Mouse (Mus musculus): ENCODE results near the gene Slc25a19.

Slc25a19 gene

DNA sequence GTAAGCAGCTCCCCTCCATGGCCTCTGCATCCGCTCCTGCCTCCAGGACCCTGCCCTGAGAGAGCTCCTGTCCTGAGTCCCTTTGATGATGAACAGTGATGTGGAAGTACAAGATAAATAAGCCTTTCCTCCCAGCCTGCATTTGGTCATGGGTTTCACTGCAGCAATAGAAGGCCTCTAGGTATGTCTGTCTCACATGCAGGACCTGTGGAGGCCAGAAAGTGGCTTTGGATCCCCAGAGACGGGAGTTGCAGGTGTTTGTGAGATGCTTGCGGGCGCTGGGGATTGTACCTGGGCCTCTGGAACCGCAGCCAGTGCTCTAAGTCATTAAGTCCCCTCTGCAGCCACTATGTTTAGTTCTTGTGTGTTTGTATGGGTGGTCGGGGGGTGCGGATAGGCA, 8.1 kb downstream of the Slc25a19 start:
- in situ Hi-C loops (cut with MseI, MboI): no loop called here

DNA sequence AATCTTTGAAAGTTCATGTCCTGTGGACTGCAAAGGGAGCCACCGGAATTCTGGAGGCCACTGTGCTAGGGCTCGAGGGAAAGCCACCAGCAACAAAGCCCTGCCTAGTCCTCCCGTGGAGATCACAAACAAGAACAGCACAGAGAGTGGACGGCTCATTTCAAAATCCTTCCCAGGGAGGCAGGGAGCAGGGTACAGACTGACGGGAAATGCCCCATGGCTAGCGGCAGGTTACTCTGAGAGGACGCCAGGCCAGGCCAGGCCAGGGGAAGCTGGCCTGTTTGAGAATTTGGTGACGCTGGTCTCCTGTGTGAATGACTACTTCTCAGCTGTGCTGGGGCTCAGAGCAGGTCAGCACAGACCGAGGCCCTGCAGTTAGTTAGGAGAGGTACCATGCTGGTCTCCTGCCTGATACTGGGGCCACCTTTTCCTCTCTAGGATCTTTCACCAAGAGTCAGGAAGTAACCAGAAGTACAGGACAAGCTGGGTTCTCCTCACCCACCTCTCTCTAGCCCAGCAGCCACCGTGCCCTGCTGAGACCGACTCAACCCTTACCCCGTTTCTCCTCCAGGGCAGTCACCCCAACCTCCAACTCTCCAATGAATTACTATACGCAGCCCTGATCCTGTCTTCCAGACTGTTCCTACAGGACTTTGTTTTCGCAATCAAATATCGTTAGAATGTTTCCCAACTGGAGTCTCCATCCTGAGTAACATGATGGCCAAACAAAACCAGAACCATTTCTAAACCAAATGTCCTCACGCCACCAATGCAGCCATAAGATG, 9.2 kb downstream of the Slc25a19 start:
- in situ Hi-C loops (cut with MseI, MboI): no loop called here

DNA sequence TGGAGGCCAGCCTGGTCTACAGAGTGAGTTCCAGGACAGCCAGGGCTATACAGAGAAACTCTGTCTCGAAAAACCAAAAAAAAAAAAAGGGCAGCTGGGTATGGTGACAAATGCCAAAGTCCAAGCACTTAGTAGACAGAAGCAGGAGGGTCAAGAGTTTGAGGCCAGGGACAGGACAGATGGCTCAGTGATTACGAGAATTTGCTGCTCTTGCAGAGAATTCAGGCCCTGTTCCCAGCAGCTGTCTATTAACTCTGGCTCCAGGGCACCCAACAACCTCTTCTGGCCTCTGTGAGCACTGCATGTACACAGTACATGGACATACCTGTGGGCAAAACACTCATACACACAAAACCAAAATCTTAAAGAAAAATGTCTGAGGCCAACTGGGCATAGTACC, 10.1 kb downstream of the Slc25a19 start:
- in situ Hi-C loops (cut with MseI, MboI): no loop called here

DNA sequence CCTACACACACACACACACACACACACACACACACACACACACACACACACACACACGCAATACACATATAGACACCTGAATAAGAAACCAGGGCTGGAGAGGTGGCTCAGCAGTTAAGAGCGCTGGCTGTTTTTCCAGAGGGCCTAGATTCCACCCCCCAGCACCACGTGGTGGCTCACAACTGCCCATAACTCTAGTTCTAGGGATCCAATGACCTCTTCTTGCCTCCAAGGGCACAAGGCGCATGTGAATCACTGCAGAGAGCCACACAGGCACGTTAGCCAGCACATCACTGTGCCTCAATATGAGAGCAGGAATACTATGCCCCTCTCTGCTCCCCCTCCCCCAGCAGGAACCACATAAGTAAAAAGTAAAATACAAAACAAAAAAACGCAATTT, 11.2 kb downstream of the Slc25a19 start:
- in situ Hi-C loops (cut with MseI, MboI): no loop called here

DNA sequence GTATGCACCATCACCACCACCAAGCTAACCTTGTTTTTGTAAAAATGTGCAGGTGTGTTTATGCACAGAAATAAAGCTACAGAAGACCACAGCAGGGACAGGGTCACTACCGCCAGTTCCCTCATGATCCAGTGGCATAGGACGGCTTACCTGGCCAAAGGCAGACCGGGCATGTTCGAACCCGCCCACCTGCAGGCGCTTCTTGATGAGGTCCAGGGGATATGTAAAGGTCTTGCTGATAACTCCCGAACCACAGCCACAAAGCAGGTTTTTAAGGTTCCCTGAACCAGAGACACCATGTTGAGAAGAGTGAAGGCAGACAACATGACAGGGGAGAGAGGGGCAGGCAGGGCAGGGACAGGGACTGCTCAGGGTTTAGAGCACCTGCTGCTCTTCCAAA, 11.7 kb downstream of the Slc25a19 start:
- in situ Hi-C loops (cut with MseI, MboI): no loop called here

DNA sequence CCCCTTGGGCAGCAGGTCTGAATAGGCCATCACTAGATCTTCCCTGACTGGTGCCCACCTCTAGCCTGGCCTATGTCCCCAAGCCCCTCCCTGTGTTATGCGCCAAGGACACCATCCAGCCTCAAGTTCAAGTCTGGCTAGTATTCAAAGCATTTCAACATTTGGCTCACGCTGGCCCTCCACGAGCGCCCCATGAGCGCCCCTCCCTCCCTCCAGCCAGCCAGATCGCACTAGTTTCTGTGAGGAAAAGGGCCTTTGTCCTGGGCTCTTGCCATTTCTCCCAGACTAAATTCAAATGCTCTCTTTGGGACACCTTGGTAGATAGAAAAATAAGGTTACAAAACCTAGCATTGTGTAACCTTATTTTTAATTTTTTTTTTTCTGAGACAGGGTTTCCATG, 12.2 kb downstream of the Slc25a19 start:
- in situ Hi-C loops (cut with MseI, MboI): no loop called here

DNA sequence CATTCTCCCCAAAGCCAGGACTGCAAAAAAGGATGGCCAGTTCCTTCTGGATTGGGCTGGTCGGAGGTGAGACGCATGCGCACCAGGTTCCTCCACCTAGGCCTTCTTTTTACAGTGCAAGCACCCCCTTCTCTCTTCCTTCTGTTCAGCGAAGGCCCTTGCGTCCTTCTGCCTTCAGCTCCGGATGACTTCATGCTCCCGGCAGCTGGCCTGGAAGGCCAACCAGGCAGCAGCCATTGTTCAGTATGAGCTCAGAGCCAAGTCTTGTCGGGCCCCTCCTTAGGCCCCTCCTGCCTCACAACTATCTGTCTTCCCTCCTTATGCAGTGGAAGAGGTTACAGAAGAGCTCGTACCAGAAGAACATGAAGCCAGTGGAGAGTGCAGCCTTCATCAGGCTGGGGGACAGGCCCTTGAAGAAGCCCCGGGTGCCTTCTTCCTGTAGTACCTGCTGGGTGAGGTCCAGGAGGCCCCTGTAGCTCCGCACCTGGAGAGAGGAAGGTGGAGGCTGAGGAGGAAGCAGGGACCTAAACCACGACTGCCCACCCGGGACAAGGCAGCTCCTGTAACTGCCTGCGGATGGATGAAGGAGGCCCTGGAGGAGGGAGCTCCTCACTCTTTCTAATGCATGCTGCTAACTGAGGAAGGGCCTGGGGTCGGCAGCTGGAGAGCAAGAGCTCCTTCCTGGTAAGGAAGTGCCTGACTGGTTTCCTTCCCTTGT, 12.8 kb downstream of the Slc25a19 start:
- in situ Hi-C loops (cut with MseI, MboI): no loop called here

DNA sequence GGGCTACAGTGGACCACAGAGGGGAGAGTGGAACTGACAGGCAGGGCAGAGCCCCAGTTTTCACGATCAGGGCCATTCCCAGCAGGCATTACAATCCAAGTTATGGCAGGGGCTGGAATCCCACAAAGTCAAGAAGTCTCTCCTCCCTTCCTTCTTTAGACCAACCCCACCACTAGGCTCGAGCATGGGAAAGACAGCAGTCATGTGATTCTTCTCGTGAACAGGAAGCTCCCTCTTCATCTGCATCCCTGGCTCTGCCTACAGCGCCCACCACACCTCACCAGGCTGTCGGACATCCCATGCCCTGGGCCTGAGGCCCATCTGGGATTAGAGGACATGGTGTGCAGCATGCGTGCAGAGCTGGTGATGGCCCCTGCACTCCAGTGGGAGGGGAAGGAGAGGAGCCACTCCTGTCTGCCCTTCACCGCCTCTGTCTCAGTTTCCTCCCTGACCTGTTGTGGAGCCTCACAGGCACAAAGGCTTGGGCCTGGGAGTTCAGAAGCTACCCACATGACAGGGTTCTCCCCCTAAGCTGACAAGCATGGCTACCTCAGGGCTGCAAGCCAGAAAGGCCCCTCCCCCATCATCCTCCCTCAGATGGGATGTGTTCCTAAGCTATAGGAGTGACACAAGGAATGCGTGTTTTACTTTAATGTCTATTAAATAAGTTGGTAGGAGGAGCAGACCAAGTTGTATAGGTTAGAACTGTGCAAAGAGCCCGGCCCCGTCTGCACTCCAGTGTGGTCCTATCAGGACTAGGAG, 13.6 kb downstream of the Slc25a19 start:
- in situ Hi-C loops (cut with MseI, MboI): no loop called here

DNA sequence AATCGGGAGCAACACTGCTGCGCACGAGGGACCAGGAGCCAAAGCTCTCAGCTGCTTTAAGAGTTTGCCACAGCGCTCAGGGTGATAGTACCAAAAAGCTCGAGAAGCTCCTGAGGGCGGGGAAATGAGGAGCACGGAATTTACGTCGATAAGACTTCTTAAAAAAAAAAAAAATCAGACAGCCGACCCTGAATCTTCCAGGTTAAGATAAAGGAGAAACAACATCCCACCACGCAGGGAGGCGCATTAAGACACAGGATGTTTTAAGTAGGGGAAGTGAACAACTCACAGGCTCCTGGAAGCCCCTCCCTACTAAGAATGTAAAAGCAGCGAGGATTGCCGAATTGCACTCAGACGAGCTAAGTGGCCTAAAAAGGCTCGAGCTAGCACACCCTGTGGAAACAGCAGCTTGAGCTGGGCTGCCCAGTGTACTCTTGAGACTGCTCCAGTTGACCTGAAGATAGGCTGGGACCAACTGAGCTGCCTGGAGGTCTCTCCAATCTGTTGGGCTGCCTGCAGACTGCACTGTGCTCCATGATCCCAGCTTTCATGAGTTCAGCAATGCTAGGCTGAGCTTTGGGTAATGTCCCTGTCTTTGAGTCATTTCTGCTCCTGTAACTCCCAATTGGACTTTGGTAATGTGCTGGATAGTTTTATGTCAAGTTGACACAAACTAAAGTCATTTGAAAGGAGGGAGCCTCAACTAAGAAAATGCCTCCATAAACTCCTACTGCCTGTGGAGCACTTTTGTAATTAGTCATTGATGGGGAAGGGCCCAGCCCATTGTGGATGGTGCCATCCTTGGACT, 14.8 kb downstream of the Slc25a19 start:
- in situ Hi-C loops (cut with MseI, MboI): no loop called here

DNA sequence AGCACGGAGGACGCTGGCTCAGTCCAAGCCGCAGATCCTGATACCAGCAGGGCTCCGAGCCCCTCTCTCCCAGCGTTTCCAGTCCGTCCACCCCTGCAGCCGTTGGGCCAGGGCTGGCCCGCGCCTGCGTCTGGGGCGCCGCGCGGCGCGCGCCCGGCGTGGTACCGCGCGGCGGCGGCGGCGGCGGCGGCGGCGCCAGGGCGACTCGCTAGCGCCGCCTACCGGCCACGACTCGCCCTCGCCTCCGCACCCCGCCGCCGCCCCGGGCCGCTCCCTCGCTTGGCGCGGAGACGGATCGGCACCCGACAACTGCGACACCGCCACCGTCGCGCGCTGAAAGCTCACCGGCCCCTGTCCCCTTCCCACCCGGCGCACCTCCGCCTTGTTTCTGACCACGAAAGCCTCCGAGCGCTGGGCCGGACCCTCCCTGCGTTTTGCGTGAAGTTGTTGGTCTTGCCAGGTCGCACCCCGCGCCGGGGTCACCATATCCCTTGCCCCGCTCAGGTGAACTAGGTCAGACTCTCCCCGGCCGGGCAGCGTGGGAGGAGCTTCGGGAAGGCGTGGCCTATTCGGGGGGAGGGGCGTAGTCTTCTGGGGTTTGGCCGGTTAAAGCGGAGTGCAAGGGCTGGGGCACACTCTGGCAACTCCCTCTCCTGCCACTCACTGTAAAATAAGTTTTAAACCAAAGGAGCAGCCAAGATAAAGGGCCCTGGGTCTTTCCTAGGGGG, 15.5 kb downstream of the Slc25a19 start, which contains the start of gene Mif4gd:
Gene Mif4gd, minus strand, starts transcription at position 560 of the 728 bp plus-strand sequence.
- in situ Hi-C loops (cut with MseI, MboI): no loop called here

DNA sequence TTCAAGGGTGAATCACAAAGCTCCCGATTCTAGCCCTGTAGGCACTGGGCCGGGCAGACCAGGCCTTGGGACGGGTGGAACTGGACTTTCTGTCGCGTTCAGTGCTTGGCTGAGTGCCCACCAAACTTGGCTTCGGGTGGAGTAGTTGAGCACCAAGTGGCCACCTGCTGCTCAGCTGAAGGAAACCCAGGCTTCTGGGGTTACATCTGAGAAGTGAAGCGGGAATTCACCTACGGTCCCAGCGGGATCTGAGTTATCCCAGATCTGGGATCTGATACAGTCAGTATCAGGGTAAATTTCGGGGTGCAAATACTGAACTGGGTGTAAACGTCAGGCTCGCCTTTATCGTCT, 16.1 kb downstream of the Slc25a19 start:
- in situ Hi-C loops (cut with MseI, MboI): no loop called here

DNA sequence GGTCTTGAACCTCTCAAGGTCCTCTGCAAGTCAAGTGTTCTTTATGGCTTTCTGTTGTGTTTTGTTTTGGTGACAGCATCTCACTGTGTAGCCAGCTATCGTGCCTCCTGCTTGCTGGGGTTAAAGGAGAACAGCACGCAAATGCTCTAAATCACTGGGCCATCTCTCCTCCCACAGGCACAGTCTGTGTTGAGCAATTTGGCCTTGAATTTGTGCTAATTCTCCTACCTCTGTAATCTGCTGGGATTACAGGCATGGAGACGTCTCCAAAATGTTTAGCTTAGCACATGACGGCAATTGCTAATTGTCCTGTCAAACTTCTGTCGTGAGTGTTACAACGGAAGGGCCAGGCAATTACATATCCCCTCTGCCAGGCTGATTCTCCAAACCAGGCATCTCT, 16.9 kb downstream of the Slc25a19 start:
- in situ Hi-C loops (cut with MseI, MboI): no loop called here

DNA sequence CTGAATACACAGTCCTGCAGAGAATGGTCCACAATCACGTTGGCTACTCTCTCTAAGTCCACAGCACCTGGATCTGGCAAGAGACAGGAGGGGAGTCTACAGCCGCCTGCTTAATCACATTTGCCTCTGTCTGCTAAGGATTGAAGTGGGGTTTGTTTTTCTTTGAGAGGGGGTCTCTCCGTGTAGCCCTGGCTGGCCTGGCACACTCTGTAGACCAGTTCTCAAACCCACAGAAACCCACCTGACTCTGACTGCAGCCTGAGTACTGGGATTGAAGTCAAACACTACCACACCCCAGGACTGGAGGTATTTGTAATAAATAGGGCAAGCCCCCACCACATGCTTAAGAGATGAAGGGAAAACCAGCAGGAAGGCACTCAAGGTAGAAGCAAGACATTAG, 18.5 kb downstream of the Slc25a19 start:
- in situ Hi-C loops (cut with MseI, MboI): no loop called here

DNA sequence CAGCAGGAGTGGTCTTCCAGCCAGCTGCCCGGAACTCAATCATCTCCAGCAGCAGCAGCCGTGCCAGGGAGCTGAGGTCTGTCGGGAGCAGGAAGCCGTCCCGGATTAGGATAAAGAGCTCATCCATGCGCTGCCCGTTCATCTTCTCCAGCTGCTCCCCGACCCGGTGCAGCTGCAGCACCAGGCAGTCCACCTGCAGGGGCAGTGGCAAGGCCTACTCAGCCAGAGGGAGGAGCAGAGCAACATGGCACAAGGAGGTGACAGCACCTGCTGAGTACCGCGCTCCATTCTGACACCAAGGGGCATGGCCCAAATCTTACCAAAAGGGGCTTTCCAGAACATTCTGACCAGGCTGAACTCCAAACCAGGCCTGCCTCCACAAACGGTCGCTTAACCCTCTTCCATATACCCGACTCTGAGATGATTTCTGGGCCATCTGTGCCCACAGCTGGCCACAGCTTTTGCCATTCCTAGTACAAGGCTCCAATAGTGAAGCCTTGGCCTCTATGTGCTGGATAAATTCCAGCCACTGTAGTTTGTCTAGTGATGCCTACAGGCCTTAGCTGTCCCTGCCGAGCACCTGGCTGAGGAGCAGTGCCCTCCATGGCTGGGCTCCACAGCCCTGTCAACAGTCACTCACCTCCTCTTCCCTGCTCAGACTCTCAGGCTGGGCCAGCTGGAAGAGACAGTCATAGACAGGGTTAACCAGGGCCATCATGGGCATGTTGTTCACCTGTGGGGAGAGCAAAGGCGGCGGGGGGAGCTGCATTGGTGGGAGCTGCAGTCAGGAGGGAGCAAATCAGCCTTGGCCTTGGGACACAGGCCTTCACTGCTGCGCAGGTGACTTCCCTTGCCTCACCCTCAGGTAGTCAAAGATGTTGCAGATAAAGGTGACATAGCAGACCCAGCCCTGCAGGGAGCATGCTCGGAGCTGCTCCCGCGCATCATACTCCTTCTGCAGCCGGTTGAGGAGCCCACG, 19.4 kb downstream of the Slc25a19 start:
- in situ Hi-C loops (cut with MseI, MboI): no loop called here

DNA sequence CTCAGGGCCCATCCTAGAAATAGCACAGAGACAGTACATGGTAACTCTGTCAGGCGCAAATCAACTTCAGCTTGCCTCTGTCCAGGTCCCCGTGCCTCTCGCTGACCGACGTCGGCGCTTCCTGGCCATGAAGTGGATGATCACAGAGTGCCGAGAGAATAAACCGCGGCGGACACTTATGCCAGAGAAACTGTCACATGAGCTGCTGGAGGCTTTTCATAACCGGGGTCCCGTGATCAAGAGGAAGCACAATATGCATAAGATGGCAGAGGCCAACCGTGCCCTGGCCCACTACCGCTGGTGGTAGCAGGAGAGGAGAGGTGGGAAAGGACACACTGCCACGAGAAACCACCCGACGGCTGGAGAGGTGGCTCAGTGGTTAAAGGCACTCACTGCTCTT, 21.4 kb downstream of the Slc25a19 start:
- in situ Hi-C loops (cut with MseI, MboI): no loop called here

DNA sequence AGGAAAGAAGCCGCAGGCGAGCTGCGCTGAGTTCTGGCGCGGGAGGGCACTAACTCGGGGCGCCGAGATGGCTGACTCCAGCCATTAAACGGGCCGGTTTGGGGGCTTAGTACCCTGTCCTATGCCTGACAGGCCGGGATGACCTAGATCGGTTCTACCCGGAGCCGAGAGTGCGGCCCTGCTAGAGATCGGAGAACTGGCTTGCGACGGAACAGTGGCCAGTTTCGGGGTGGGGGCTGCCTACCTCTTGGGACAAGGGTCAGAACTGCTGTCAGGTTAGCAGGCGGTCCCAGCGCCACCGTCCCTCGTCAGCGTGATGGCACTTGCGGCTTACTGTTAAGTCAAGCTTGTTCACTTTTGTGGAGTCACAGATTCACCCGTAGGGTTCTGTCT, 23.8 kb downstream of the Slc25a19 start:
- in situ Hi-C loops (cut with MseI, MboI): no loop called here

DNA sequence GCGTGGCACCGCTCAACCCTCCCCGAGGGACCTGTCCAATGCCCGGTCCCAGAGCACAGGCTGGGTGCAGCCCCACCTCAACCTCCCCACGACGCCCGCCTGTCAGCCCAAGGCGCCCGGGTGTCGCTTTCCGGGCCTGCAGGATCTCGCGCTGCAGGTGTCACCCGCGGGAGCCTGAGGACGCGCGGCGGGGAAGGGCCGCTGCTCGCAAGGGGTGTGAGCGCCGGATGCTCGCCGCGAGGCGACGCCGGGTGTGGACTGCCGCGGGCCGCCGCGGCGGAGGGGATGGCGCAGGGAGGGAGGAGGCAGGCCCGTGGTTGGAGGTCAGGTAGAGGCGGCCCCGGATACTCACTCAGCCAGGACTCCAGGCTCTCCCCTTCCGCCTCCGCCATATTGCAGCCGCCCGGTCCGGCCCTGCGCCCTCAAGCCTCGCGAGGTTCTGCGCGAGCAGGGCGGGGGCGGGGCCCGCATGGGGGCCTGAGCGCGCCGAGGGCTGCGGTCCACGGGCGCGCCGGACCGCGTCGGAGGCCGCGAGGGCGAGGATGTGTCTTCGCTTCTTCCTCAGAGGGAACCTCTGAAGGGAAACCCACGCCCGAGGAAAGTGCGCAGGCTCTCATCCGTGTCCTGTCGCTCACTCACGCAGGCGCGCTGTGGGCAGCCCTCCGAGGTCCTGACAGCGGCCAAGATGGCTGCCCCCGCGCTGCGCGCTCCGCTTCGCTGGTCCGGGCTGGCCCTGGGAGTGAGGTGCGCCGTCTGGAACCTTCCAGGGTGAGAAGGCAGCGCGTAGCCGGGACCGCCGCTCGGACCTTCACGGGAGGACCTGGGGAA, 24.4 kb downstream of the Slc25a19 start, which contains the start of the genes Mrps7 and Gga3:
Gene Mrps7, plus strand, starts transcription at position 450 of the 828 bp plus-strand sequence.
Gene Gga3, minus strand, starts transcription at position 576 of the 828 bp plus-strand sequence.
- in situ Hi-C loops (cut with MseI, MboI): no loop called here

DNA sequence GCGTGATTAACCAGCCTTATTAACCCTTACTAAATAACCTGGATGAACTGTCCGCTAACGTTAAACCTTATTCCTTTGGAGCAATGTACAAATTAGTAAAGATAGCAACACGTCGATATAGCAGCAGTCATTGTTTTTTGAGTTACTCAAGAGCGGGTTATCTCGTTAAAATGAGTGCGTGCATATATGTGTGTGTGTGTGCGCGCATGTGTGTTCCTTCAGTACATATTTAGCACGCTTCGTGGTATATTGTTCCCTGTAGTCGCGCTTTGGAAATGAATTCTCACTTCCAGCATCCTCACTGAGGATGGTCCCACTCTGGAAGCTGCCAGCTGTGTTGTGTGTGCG, 25.0 kb downstream of the Slc25a19 start:
- in situ Hi-C loops (cut with MseI, MboI): no loop called here

DNA sequence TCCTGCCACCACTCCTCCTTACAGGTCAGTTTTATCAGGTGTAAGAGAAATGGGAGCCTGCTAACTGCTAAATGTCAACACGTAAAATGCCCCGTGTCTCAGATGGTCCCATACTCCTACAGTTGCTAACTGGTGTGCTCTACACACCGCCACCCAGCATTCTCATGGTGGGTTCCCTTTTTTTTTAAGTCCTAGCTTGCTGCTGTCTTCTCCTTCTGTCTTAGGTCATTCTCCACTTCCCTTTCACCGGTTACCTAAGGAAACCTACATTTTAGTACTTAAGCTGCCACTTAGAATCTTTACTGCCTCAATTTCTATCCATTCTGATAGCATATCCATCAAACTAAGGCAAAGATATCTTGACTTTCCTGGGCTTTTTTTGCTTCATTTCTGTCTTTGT, 26.9 kb downstream of the Slc25a19 start:
- in situ Hi-C loops (cut with MseI, MboI): no loop called here
